Mouse (Mus musculus): Measurements from ENCODE around the gene Carnmt1.

GRCm38 (mm10) chr19:18643411-18643810 lies 27.2 kb upstream of the Carnmt1 start:
- TF ChIP-seq CTCF (IDR thresholded peaks at IDR 0.05; ENCODE audit: insufficient read depth, low read length) (no peak), POLR2A (IDR thresholded peaks at IDR 0.05; ENCODE audit: borderline replicate concordance, extremely low read depth, low read depth, low read length) (no peak)
